Mouse (Mus musculus) hindbrain, embryonic 14.5 days (tissue): ENCODE measurements around the gene Igll1. TPM values are rescaled to one million over a fixed set of nuclear protein-coding genes. Genes with fewer than 3 reads are reported as not detected.

ENCODE experiments used
- ATAC-seq: fragments of 200-750 bp; cut with Nextera tagmentation; 2 replicates; pipeline ENCODE4 v1.8.0; 2017; ENCODE audit warnings: moderate number of reproducible peaks, mild to moderate bottlenecking, moderate TSS enrichment, moderate library complexity; ENCODE audit not compliant: low FRiP score
- DNase-seq: peaks from one replicate; pipeline ENCODE4 v3.0.0-alpha.2; 2015; ENCODE audit warnings: low spot score
- H3K27ac ChIP-seq: fragments of 300-500 bp; sonication (generic); 2 replicates; pipeline ENCODE4 v1.5.1; 2014; ENCODE audit warnings: mild to moderate bottlenecking, moderate library complexity
- H3K27me3 ChIP-seq: fragments of 300-500 bp; sonication (generic); 2 replicates; pipeline ENCODE4 v1.6.1; 2014; ENCODE audit warnings: mild to moderate bottlenecking, low read length, mixed read lengths; ENCODE audit not compliant: control insufficient read depth, insufficient read depth
- H3K36me3 ChIP-seq: fragments of 300-500 bp; sonication (generic); replicated peaks from 2 replicates; pipeline ENCODE4 v1.6.1; 2014; ENCODE audit not compliant: control insufficient read depth, insufficient read depth
- H3K4me1 ChIP-seq: fragments of 300-500 bp; sonication (generic); replicated peaks from 2 replicates; pipeline ENCODE4 v1.6.1; 2014; ENCODE audit warnings: antibody characterized with exemption, low read length, mixed read lengths; ENCODE audit not compliant: control insufficient read depth, insufficient read depth
- H3K4me2 ChIP-seq: fragments of 300-500 bp; sonication (generic); replicated peaks from 2 replicates; pipeline ENCODE4 v1.6.1; 2014; ENCODE audit warnings: mild to moderate bottlenecking, moderate library complexity
- H3K4me3 ChIP-seq: fragments of 300-500 bp; sonication (generic); replicated peaks from 2 replicates; pipeline ENCODE4 v1.5.1; 2014; ENCODE audit warnings: mild to moderate bottlenecking, low read length
- H3K9ac ChIP-seq: fragments of 300-500 bp; sonication (generic); 2 replicates; pipeline ENCODE4 v1.6.1; 2014
- H3K9me3 ChIP-seq: fragments of 300-500 bp; sonication (generic); 2 replicates; pipeline ENCODE4 v1.6.1; 2016; ENCODE audit warnings: low read length; ENCODE audit not compliant: control insufficient read depth
- WGBS: fragments of 180-500 bp; shearing (Covaris S2); extraction: QIAGEN DNeasy Blood & Tissue Kit; methylation state at CpG from one replicate; pipeline ENCODE4 v1.1.7; 2014; 5-methylcytosine and 5-hydroxymethylcytosine counted together
- polyA plus RNA-seq: library from polyadenylated mRNA; unstranded; fragments of >200 nt; fragmentation: Nextera tagmentation; extraction: Ambion mirVana; gene quantifications from 2 replicates; pipeline ENCODE4 v1.2.1, GENCODE M21; 2014

The Igll1 gene
- polyA plus RNA-seq, result not detected in 2 replicates

DNA sequence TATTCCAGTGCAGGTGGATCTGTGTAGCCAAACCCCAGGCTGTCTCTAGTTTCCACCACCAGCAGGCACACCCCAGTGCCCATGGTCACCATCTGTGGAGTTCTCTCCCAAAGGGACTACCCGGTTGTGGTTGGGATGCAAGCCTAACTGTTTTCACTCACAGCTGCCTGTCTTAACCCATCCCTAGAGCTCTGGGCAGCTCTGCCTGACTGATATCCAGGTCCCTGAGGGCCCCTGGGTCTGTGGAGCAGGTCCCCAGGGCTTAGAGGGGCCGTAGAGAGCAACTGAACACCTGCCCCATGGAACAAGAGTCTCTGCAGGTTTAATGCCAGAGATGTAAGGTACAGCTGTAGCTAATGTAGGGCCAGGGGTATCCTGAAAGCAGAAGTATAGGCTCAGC lies at the start of gene Igll1:
TSS of gene Igll1 (minus strand) at position 8 of the 400 bp plus-strand sequence.
- Histone ChIP-seq H3K4me3 (no peak within 1 kb of the TSS), H3K4me1 (no peaks in the 10 kb centered on the region), H3K27ac (no peak within 1 kb of the TSS), H3K9ac (no peak within 1 kb of the TSS), H3K9me3 (no peaks in the 10 kb centered on the region), H3K27me3 (no peaks in the 10 kb centered on the region), H3K4me2 (no peak within 1 kb of the TSS), H3K36me3 (no peaks in the 10 kb centered on the region)
- DNase-seq, result no peak
- ATAC-seq, result no peak
- WGBS, result 78% methylated on average over 2 of the region's 2 CpGs

DNA sequence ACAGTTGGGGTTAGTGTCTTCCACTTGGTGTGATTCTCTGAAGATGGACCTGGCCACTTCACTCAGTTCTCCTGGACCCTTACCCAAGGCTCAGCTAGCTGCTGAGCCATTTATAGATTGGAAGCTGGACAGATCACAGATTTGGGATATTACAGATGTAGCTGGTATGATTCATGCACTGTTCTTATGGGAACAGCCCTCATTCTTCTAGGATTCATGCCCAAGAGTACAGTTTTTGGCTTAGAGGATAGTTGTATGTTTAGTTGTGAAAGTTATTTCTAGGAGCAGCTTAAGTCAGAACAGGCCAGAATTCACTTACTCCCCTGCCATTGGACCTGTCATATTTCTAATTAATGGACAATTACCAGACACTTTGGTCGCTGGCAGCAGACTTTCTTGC lies 49.7 kb upstream of the Igll1 start:
- WGBS, result 71% methylated on average over 1 of the region's 1 CpGs
- Histone ChIP-seq H3K36me3 (peaks cover 92% of the 10 kb centered on the region), H3K27me3 (no peaks in the 10 kb centered on the region), H3K27ac (no peak overlapping the region), H3K9ac (no peak overlapping the region), H3K4me2 (no peak overlapping the region), H3K9me3 (no peaks in the 10 kb centered on the region), H3K4me1 (0 out of 2 replicates have a peak, but pooled peaks cover 3% of the 10 kb centered on the region), H3K4me3 (no peak overlapping the region)
- ATAC-seq (no peak), DNase-seq (no peak)

DNA sequence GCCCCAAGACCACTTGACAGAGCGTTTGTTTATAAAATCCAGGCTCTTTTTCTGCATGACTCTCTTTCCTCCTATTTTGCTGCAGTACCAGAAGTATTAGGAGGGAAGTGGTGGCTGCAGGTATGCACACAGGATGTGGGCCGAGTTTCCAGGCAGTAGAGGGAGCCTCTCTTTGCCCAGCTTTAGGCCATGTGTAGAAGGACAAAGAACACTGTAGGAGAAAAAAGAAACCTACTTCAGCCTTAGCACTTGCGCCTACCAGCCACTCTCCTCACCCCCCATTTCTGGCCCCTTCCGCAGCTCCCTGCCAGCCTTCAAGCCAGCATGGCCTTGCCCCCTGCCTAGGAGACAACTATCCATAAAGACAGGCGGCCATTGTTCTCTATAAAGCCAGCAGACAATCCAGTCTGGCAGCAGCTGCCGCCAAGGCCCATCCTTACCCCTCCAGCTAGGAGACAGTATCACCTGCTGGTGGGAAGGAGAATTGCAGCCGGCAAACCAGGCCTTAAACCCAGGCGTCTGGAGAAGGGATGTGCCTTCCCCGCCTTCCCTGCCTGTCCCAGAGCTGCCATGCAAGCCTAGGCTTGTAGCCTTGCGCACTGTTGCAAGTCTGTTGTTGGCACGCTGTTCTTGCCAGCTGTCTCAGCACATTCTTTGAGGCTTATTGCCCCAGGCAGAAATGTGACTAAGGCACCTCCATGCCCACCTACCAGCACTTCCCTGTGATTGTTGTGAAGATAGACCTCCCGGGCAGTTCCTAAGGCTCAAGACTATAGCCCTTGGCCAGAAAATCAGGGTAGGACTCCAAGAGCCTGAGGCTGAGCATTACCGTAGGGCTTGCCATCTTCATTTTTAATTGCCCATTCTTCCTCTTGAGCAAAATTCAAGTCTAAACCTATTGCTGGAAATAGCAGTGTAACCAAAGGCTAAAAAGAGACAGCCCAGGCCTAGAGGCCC lies 48.1 kb upstream of the Igll1 start:
- Histone ChIP-seq H3K36me3 (peaks cover 92% of the 10 kb centered on the region), H3K27me3 (no peaks in the 10 kb centered on the region), H3K9ac (no peak overlapping the region), H3K9me3 (no peaks in the 10 kb centered on the region), H3K4me2 (no peak overlapping the region), H3K4me3 (no peak overlapping the region), H3K27ac (peak overlapping the region; percentile 73), H3K4me1 (0 out of 2 replicates have a peak, but pooled peaks cover 3% of the 10 kb centered on the region)
- peak; percentile 92 for ATAC-seq
- 26% methylated on average over 13 of the region's 13 CpGs for WGBS
- DNase-seq, result peak; percentile 77

DNA sequence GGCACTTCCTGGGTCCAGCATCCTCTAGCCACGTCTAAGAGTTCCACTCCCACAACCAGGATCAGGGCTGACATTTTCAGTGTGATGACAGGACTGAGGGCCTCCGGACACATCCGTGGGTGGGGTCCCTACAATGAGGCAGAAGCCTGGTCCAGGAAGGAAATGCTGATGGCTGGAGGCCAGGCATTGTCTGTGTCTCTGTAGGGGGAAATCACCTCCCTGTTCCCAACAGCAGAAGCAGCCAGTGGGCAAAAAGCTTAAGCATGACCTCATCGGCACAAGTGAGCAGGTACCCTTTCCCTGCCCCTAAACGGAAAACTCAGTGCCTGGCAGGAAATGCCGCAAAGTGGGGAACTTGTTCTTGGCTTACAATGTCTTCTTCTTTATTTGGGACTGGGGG lies 44.0 kb upstream of the Igll1 start:
- Histone ChIP-seq H3K27me3 (no peaks in the 10 kb centered on the region), H3K27ac (no peak overlapping the region), H3K4me1 (0 out of 2 replicates have a peak, but pooled peaks cover 3% of the 10 kb centered on the region), H3K4me2 (no peak overlapping the region), H3K4me3 (no peak overlapping the region), H3K36me3 (peaks cover 90% of the 10 kb centered on the region), H3K9me3 (no peaks in the 10 kb centered on the region), H3K9ac (no peak overlapping the region)
- DNase-seq, result no peak
- no peak for ATAC-seq
- 78% methylated on average over 6 of the region's 6 CpGs for WGBS

DNA sequence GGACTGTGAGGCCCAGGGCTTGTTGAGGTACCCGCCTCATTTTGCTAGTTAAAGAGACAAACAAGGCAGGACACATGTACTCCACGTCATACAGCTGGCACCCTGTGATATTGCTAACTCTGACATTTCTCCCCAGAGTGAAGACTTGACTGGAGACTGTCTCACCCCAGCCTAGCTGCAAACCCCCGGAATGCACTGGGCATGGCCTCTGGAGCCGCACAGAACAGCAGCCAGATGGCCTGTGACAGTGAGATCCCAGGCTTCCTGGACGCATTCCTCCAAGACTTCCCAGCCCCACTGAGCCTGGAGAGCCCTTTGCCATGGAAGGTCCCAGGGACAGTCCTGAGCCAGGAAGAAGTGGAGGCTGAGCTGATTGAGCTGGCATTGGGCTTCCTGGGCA lies 39.4 kb upstream of the Igll1 start:
- H3K27ac ChIP-seq, result no peak overlapping the region
- DNase-seq (no peak), ATAC-seq (no peak)
- peaks cover under 1% of the 10 kb centered on the region; the same call in 1 of the 2 replicates for H3K4me1 ChIP-seq
- peaks cover 63% of the 10 kb centered on the region for H3K36me3 ChIP-seq
- H3K9me3 ChIP-seq, result no peaks in the 10 kb centered on the region
- H3K9ac ChIP-seq, result no peak overlapping the region
- H3K4me3 ChIP-seq, result no peak overlapping the region
- 92% methylated on average over 5 of the region's 5 CpGs for WGBS
- no peak overlapping the region for H3K4me2 ChIP-seq
- H3K27me3 ChIP-seq, result no peaks in the 10 kb centered on the region

DNA sequence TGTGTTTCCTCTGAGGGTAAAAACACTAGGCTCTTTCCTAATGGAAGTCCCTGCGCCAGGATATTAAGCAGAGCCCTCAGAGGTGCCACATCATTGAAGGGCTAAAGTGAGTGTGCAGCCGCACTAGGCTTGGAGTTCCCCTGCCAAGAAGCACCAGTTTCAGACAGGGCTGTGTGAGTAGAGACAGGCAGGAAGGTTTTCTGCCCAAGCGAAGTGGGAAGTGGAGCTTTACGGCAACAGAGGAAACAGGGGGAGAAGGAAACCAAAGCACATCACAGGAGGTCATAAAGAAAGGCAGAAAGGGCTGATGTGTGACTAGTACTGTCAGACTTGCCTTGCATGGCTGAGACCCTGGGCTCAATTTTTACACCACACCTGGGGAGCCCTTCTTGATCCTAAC lies 38.5 kb upstream of the Igll1 start:
- Histone ChIP-seq H3K4me3 (no peak overlapping the region), H3K4me2 (no peak overlapping the region), H3K27me3 (no peaks in the 10 kb centered on the region), H3K27ac (no peak overlapping the region), H3K9ac (no peak overlapping the region), H3K9me3 (no peaks in the 10 kb centered on the region), H3K4me1 (peaks cover 9% of the 10 kb centered on the region), H3K36me3 (peaks cover 54% of the 10 kb centered on the region)
- DNase-seq (no peak), ATAC-seq (no peak)
- WGBS, result 90% methylated on average over 4 of the region's 4 CpGs

DNA sequence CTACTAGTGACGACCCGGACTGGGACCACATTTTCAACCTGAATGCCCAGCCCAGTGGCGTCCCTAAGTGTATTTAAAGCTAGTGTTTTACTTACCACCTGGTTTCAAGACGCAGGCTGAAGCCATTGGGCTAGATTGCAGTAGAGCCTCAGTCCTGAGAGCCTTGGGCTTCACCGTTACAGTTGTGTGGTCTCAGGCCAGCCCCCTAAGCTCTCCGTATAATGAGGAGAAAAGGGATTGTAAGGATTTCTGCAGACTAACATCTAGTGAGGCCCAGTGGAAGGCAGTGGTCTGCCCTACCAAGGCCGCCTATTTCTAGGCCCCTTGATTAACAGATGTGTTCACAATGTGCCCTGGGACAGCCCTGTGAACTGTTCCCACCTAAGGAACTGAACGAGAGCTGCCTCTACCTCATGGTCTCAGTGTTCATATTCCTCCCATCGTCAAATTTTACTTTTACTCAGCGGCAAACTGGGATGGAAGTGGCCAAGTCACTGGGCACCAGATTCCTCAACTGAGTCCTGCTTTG lies 33.3 kb upstream of the Igll1 start:
- peak overlapping the region; percentile 68 for H3K9ac ChIP-seq
- DNase-seq (no peak), ATAC-seq (peak; percentile 25; the same call in 1 of the 2 replicates)
- peaks cover 13% of the 10 kb centered on the region for H3K4me1 ChIP-seq
- peak overlapping the region; percentile 87 for H3K4me2 ChIP-seq
- H3K4me3 ChIP-seq, result peak overlapping the region; percentile 64
- no peaks in the 10 kb centered on the region for H3K9me3 ChIP-seq
- no peaks in the 10 kb centered on the region for H3K27me3 ChIP-seq
- WGBS, result 26% methylated on average over 10 of the region's 10 CpGs
- peaks cover 32% of the 10 kb centered on the region for H3K36me3 ChIP-seq
- H3K27ac ChIP-seq, result peak overlapping the region; percentile 62

DNA sequence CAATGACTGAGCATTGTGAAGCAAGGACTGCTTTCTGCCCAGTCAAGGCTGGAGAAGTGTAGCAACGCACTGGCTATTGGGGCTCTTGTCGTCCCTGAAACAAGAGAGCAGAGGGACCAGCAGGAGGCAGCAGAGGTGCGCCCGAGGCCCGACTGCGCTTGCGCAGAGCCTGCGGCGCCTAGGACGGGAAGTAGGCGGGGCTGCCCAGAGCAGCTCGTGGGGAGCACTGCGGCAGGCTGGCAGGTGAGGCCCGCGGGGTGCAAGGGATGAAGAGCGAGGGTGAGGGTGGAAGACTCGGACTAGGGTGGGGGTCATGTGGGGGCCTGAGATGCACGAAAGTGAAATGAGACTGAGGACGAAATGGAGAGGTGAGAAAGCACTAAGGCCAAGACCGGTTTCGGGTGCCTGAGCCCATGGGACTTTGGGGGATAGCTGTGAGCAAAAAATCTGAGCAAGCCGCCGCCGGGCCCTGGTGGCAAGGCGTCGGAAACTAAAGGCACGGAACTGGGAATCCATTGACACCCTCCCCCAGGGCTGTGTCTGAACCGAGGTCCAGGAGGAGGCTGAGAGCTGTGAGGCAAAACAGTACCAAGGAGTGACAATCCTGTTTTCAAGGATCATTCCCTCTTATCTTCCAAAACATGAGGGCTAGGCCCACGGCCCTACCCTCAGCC lies 32.7 kb upstream of the Igll1 start, which contains the start of gene Ppm1f:
TSS of gene Ppm1f (plus strand) at position 88 of the 674 bp plus-strand sequence.
- Histone ChIP-seq H3K9ac (peak within 1 kb of the TSS; percentile 68), H3K9me3 (no peaks in the 10 kb centered on the region), H3K4me2 (peak within 1 kb of the TSS; percentile 87), H3K27ac (peak within 1 kb of the TSS; percentile 62), H3K36me3 (peaks cover 33% of the 10 kb centered on the region), H3K27me3 (no peaks in the 10 kb centered on the region), H3K4me1 (peaks cover 13% of the 10 kb centered on the region), H3K4me3 (peak within 1 kb of the TSS; percentile 64)
- WGBS, result under 1% methylated on average over 29 of the region's 29 CpGs
- DNase-seq (peak; percentile 97), ATAC-seq (peak; percentile 93)

DNA sequence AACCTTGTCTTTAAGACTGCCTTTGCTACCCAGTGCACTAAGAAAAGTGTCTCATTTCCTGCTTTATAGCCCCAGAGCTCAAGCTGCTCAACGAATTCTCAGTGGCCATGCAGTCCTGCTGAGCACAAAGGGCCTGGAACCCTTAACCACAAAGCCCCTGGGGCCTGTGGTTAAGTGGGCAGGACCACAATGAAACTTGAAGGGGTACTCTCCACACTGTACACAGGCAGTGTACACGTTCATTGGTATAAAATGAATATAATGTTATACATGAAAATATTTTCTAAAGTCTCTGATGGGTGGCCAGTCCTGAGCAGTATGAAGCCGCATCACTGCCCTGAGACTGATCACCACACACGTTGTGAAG lies 32.2 kb upstream of the Igll1 start:
- DNase-seq (no peak), ATAC-seq (peak; percentile 76; the same call in 1 of the 2 replicates)
- no peaks in the 10 kb centered on the region for H3K27me3 ChIP-seq
- WGBS, result 22% methylated on average over 4 of the region's 4 CpGs
- H3K4me2 ChIP-seq, result peak overlapping the region; percentile 87; the same call in 1 of the 2 replicates
- H3K27ac ChIP-seq, result peak overlapping the region; percentile 16; the same call in 1 of the 2 replicates
- peaks cover 13% of the 10 kb centered on the region for H3K4me1 ChIP-seq
- no peaks in the 10 kb centered on the region for H3K9me3 ChIP-seq
- peaks cover 33% of the 10 kb centered on the region for H3K36me3 ChIP-seq
- H3K9ac ChIP-seq, result 0 out of 2 replicates have a peak overlapping the region, but pooled peaks have one; percentile 68
- H3K4me3 ChIP-seq, result no peak overlapping the region
